Mouse (Mus musculus) spleen, postnatal 4 days (tissue): Measurements from ENCODE around the gene Syna.

Experiments used
- DNase-seq, 2 experiments: peaks; one replicate each; pipeline ENCODE4 v3.0.0; 2022; ENCODE audit warnings: low spot score in 2 of 2

Gene Syna

GRCm38 (mm10) chr5:134568030-134568429 is 8.1 kb upstream of the Syna start:
- no peak for DNase-seq

GRCm38 (mm10) chr5:134567445-134567844 is 7.5 kb upstream of the Syna start:
- DNase-seq = no peak

GRCm38 (mm10) chr5:134565696-134566095 is 5.7 kb upstream of the Syna start:
- no peak for DNase-seq

- no peak for DNase-seq
These were observed 4.3 kb upstream of the Syna start for GRCm38 (mm10) chr5:134564272-134564671.

GRCm38 (mm10) chr5:134560450-134561171 is 640 bp upstream of the Syna start:
- no peak for DNase-seq

GRCm38 (mm10) chr5:134555463-134556164 is 4.4 kb downstream of the Syna start:
- DNase-seq = peak in 1 of 2 experiments; percentile 51

GRCm38 (mm10) chr5:134553951-134554546 is 5.9 kb downstream of the Syna start:
- DNase-seq = no peak

- peak; percentile 88 to 94 for DNase-seq
These were observed 7.6 kb downstream of the Syna start, which contains the start of gene Clip2 for GRCm38 (mm10) chr5:134552110-134552972. Gene Clip2, minus strand, starts transcription at chr5:134552434.

- peak in 1 of 2 experiments; percentile 25 for DNase-seq
These were observed 8.5 kb downstream of the Syna start for GRCm38 (mm10) chr5:134551233-134552109.

- DNase-seq = no peak
These were observed 9.1 kb downstream of the Syna start for GRCm38 (mm10) chr5:134550836-134551232.

- no peak for DNase-seq
These were observed 10.3 kb downstream of the Syna start for GRCm38 (mm10) chr5:134549640-134550168.

- no peak for DNase-seq
These were observed 11.7 kb downstream of the Syna start for GRCm38 (mm10) chr5:134548306-134548705.

- DNase-seq = no peak
These were observed 13.2 kb downstream of the Syna start for GRCm38 (mm10) chr5:134546790-134547189.

- DNase-seq = no peak
These were observed 14.7 kb downstream of the Syna start for GRCm38 (mm10) chr5:134545242-134545629.

- no peak for DNase-seq
These were observed 15.3 kb downstream of the Syna start for GRCm38 (mm10) chr5:134544516-134545241.

GRCm38 (mm10) chr5:134541640-134542039 is 18.3 kb downstream of the Syna start:
- no peak for DNase-seq

GRCm38 (mm10) chr5:134540881-134541280 is 19.1 kb downstream of the Syna start:
- no peak for DNase-seq

- no peak for DNase-seq
These were observed 20.1 kb downstream of the Syna start for GRCm38 (mm10) chr5:134539891-134540290.

- DNase-seq = no peak
These were observed 23.9 kb downstream of the Syna start for GRCm38 (mm10) chr5:134536036-134536435.

GRCm38 (mm10) chr5:134532417-134532816 is 27.6 kb downstream of the Syna start:
- DNase-seq = no peak
